Mouse (Mus musculus): ENCODE results near the gene Olfr585. TPM values are rescaled to one million over a fixed set of nuclear protein-coding genes. Genes with fewer than 3 reads are reported as not detected.

The Olfr585 gene
- polyA plus RNA-seq, 1 experiment = not detected

Other genes with a start within 250 kb of the Olfr585 start
- gene Olfr566, start 239.0 kb upstream of the Olfr585 start, polyA plus RNA-seq (2012; fragmentation: generic; extraction: Trizol) = not detected
- not detected for gene Olfr568, start 220.6 kb upstream of the Olfr585 start, polyA plus RNA-seq (2012; fragmentation: generic; extraction: Trizol)
- not detected for gene Olfr569, start 206.8 kb upstream of the Olfr585 start, polyA plus RNA-seq (2012; fragmentation: generic; extraction: Trizol)
- gene Olfr570, start 203.1 kb upstream of the Olfr585 start, polyA plus RNA-seq (2012; fragmentation: generic; extraction: Trizol) = not detected
- gene Olfr571, start 180.2 kb upstream of the Olfr585 start, polyA plus RNA-seq (2012; fragmentation: generic; extraction: Trizol) = not detected
- gene Olfr572, start 173.3 kb upstream of the Olfr585 start, polyA plus RNA-seq (2012; fragmentation: generic; extraction: Trizol) = not detected
- gene Olfr573-ps1, start 155.1 kb upstream of the Olfr585 start, polyA plus RNA-seq (2012; fragmentation: generic; extraction: Trizol) = not detected
- gene Olfr574, start 149.3 kb upstream of the Olfr585 start, polyA plus RNA-seq (2012; fragmentation: generic; extraction: Trizol) = not detected
- gene Olfr575, start 138.9 kb upstream of the Olfr585 start, polyA plus RNA-seq (2012; fragmentation: generic; extraction: Trizol) = not detected
- gene Olfr576, start 135.1 kb upstream of the Olfr585 start, polyA plus RNA-seq (2012; fragmentation: generic; extraction: Trizol) = not detected
- not detected for gene Olfr577, start 121.8 kb upstream of the Olfr585 start, polyA plus RNA-seq (2012; fragmentation: generic; extraction: Trizol)
- gene Olfr578, start 108.4 kb upstream of the Olfr585 start, polyA plus RNA-seq (2012; fragmentation: generic; extraction: Trizol) = not detected
- gene Olfr582, start 59.7 kb upstream of the Olfr585 start, polyA plus RNA-seq (2012; fragmentation: generic; extraction: Trizol) = not detected
- gene Olfr583, start 46.4 kb upstream of the Olfr585 start, polyA plus RNA-seq (2012; fragmentation: generic; extraction: Trizol) = not detected
- not detected for gene Olfr584, start 15.8 kb upstream of the Olfr585 start, polyA plus RNA-seq (2012; fragmentation: generic; extraction: Trizol)
- not detected for gene Olfr586, start 27.9 kb downstream of the Olfr585 start, polyA plus RNA-seq (2012; fragmentation: generic; extraction: Trizol)
- not detected for gene Olfr588-ps1, start 43.2 kb downstream of the Olfr585 start, polyA plus RNA-seq (2012; fragmentation: generic; extraction: Trizol)
- gene Olfr589, start 58.6 kb downstream of the Olfr585 start, polyA plus RNA-seq (2012; fragmentation: generic; extraction: Trizol) = not detected
- gene Olfr591, start 80.6 kb downstream of the Olfr585 start, polyA plus RNA-seq (2012; fragmentation: generic; extraction: Trizol) = not detected
- gene Olfr592, start 87.1 kb downstream of the Olfr585 start, polyA plus RNA-seq (2012; fragmentation: generic; extraction: Trizol) = not detected
- not detected for gene Olfr593, start 114.1 kb downstream of the Olfr585 start, polyA plus RNA-seq (2012; fragmentation: generic; extraction: Trizol)
- gene Olfr594, start 119.3 kb downstream of the Olfr585 start, polyA plus RNA-seq (2012; fragmentation: generic; extraction: Trizol) = not detected
- not detected for gene Usp17ld, start 154.8 kb downstream of the Olfr585 start, polyA plus RNA-seq (2012; fragmentation: generic; extraction: Trizol)
- gene Olfr596, start 207.9 kb downstream of the Olfr585 start, polyA plus RNA-seq (2012; fragmentation: generic; extraction: Trizol) = not detected
- not detected for gene Olfr597, start 218.6 kb downstream of the Olfr585 start, polyA plus RNA-seq (2012; fragmentation: generic; extraction: Trizol)
- gene Olfr598, start 225.8 kb downstream of the Olfr585 start, polyA plus RNA-seq (2012; fragmentation: generic; extraction: Trizol) = not detected
- not detected for gene Olfr599, start 238.2 kb downstream of the Olfr585 start, polyA plus RNA-seq (2012; fragmentation: generic; extraction: Trizol)